Mouse (Mus musculus) cerebellum, postnatal 14 days (tissue): ENCODE data around the gene Wdr64.

ENCODE experiments used
- DNase-seq, 2 experiments: peaks; one replicate each; pipeline ENCODE4 v3.0.0; 2021; ENCODE audit warnings: mixed read lengths in 2 of 2

Wdr64 gene

DNA sequence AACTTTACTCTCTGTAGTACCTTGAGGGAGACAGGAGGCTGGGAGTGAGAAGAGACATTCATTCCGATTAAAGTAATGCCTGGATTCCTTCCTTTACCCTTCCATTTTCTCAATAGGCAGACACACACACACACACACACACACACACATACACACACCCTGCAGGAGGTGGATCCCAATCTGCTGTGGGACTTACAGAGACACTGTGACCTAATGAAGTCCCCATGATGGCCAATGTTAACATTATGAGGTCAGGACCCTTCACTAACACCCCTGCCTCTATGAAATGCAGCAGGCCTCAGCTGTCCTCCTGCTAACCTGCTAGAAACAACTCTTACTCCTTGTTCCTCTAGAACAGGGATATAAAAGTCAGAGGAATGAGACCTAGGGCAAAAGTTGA, at the start of gene Wdr64:
Gene Wdr64, plus strand, starts transcription at position 301 of the 400 bp plus-strand sequence.
- no peak for DNase-seq

GRCm38 (mm10) chr1:175648615-175649014, 49.8 kb upstream of the Wdr64 start:
- DNase-seq = no peak

GRCm38 (mm10) chr1:175659900-175660299, 38.5 kb upstream of the Wdr64 start:
- DNase-seq = no peak

DNA sequence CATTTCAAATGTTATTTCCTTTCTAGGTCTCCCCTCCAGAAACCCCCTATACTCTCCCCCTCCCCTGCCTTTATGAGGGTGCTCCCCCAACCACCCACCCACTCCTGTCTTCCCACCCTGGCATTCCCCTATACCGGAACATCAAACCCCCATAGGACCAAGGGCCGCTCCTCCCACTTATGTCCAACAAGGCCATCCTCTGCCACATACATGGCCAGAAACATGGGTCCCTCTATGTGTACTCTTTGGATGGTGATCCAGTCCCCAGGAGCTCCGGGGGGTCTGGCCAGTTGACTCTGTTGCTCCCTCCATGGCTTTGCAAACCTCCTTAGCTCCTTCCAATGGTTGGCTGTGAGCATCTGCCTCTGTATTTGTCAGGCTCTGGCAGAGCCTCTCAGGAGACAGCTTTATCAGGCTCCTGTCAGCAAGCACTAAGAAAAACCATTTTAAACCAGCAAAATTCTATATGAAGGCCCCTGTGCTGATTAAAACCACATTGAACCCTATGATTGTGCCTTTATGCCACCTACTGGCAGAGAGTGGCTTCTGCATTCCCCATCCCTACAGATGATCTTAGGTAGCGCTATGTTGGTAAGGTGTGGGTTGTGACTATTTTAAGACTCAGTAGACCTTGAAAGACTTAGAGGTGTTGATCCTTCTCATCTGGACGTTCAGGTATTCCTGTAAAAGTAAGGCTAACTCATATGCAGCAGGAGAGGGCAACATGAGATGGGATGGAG, 29.6 kb upstream of the Wdr64 start:
- DNase-seq = peak; percentile 18 to 22

DNA sequence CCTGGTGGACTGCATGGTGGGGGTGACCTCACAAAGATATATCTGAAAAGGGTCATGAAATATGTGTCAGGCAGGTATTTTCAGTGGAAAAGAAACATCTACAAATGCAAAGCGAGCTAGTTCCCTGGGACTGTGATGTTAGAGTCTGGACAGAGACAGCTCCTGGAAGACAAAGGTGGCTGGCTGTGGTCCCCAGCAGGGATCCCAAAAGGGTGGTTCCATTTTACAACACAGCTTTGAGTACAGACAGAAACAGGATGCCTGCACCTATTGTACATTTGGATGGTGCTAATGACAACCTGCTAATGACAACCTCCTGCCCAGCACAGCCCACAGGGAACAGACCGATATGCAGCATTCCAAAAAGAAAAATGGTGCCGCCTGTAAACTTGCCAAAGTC, 28.9 kb upstream of the Wdr64 start:
- no peak for DNase-seq

DNA sequence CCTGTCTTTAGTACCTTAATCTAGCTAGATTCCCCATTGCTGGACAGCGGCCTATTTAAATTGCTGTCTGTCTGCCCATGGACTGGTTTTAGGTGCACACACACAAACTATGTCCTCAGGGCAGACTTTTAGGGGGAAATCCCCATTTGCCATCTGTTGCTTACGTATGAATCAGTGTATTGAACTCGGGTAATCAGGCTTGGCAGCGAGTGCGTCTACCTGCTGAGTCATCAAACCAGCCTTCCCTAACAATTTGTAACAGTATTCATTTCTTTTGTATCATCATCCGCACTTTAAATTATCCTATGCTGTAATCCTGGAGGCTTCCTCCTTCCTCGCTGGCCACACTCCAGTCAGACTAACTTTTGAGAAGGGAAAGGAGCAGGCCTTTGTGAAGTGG, 28.4 kb upstream of the Wdr64 start:
- DNase-seq = no peak

DNA sequence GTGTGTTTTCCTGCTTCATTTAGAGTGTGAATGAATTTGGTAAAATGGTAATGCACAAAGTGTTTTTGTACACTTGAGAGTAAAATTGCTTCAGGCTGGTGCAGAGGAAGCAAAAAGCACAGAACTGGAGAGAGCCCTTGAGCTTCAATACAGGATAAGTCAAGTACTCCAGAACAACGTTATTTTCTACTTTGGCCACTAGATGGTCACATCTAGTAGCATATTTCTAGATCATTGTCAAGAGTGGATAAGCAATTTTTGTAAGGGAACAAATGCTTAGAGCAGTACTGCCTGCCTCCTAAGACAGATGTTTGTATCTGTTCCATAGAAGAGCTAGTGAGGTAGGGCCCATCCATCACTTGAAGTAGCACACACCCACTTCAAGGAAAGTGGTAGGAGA, 26.8 kb upstream of the Wdr64 start:
- no peak for DNase-seq

DNA sequence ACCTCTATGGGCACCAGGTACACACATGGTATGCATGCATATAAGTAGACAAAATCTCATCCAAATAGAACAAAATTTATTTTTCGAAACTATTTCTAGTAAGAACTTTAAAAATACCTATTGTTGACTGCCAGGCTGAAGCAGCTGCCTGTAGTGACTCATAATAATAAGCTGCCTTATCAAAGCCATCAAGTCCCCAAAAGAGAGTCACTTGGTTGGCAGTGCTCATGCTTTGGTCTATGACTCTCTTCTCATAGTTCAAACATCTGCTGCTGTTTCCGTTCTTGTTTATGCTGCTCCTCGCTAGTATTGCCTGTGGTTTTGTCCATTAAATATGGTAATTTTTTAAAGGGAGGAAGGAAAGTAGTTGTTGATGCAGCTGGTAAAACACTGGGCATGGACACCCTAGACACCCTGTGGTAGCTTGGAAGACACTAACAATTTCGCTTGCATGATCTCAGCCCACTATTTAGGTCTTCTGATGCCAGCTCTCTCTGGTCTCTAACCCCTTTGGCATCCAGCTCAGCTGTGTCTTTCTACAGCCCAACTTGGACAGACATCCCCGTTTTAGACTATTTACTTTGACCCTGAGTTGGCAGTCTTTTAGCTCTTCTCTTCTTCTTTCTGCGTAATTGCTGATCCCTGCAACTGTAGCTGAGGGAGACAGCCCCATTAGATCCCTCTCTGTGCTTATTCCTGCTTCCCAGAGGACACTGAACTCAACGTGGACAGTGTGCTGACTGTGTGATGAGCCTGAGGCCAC, 24.6 kb upstream of the Wdr64 start:
- no peak for DNase-seq

GRCm38 (mm10) chr1:175675116-175675515, 23.3 kb upstream of the Wdr64 start:
- DNase-seq = no peak

GRCm38 (mm10) chr1:175677459-175677858, 20.9 kb upstream of the Wdr64 start:
- no peak for DNase-seq

DNA sequence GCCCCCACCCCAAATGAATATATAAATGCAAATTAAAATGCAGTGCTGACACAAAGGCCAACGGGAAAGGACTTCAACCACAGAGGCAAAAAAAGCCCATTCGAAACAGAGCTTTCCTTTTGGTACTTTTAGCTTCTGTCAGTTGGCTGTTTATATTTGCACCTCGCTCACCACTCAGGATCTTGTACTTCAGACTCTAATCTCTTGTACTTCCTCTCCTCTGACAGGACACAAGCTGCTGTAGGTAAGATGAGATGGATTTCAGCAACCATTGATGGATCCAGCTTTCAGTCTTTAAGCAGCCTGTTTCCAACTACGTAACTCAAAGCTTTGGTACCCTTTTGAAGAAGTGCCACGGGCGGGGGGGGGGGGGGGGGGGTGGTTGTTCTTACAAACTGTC, 17.4 kb upstream of the Wdr64 start:
- DNase-seq = no peak

- peak; percentile 6 to 16 for DNase-seq
Observed at GRCm38 (mm10) chr1:175691686-175692245, 6.6 kb upstream of the Wdr64 start.

GRCm38 (mm10) chr1:175692246-175692996, 6.0 kb upstream of the Wdr64 start, which contains the start of the genes Opn3 and Chml:
Gene Opn3 (minus strand): TSS chr1:175692776.
Gene Chml (minus strand): TSS chr1:175692901.
- DNase-seq = peak; percentile 98 to 99

DNA sequence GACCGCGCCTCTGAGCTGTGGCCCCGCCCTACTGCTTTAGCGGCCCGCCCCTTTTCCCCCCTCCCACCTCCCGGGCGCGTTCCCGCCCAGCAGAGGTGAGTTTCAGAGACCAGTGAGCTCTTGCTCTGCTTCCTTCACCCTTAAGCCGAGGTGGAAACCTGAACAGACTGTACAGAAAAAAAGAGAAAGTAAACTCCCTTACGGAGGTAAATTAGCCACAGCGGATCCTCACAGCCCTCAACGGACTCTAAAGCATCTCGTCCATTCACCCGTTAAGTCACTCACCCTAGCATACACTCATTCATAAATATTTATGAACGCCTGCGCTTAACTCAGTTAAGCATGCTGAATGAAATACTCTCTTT, 5.4 kb upstream of the Wdr64 start:
- no peak for DNase-seq

DNA sequence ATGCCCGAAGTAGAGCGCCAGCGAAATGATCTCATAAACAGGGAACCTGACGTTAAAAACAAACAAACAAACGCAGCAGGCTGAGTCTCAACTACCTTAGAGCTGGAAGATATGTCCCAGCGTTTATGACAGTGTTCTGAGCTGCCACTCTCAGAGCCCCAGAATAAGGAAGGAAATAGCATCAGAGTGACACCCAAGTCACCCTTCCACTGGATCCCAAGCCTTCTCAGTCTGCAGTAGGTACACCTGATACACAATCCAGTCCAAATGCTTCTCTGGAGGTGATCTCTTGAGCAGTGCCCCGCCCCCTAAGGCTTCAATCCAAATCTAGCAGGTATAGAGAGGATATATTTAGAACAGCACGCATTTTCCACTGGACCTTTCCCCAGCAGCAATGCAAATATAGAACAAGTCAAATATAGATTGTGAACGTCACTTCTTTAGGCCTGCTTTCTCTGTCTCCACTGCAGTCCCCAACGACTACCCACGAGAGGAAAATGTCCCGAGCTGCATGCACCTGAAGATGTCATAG, 4.9 kb upstream of the Wdr64 start:
- DNase-seq = peak; percentile 24 to 33

- DNase-seq = no peak
Observed at GRCm38 (mm10) chr1:175699375-175699774, 982 bp downstream of the Wdr64 start.

- no peak for DNase-seq
Observed at GRCm38 (mm10) chr1:175699796-175700195, 1.4 kb downstream of the Wdr64 start.

GRCm38 (mm10) chr1:175701145-175701544, 2.8 kb downstream of the Wdr64 start:
- no peak for DNase-seq

GRCm38 (mm10) chr1:175707599-175707998, 9.2 kb downstream of the Wdr64 start:
- no peak for DNase-seq

DNA sequence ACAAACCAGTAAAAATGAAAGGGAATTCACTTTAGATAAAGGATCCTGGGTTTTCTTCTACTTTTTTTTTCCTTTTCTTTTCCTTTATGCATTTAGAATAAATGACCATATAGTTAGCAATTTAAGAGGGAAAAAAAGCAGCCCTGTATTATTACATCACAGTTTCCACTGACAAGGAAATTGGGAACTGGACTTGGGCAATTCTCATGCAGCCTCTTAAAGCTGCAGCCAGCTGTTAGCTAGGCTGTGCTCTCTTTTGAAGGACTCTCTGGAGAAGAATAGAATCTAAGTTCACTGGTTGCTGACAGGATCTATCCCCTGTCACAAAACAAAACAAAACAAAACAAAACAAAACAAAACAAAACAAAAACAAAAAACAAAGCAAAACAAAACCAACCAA, 9.6 kb downstream of the Wdr64 start:
- DNase-seq = no peak

- no peak for DNase-seq
Observed at GRCm38 (mm10) chr1:175712338-175712909, 14.0 kb downstream of the Wdr64 start.

DNA sequence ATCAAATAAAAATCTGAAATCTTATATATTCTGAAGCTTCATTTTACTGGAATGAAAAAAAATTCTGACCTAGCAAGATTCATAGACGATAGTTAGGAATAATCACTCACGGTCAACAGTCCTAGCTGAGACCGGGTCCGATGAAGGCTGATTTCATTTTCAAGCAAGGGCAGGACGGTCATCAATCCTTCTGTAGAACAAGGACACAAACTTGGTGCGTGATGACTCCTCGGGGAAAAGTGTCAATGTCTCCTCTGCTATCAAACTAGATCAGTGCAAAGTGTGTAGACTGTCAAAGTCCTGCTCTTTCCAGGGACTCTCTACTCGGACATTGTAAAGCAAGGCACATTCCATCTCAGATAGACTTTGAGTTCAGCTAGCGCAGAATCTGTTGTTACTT, 18.4 kb downstream of the Wdr64 start:
- DNase-seq = no peak

- DNase-seq = no peak
Observed at GRCm38 (mm10) chr1:175725771-175726170, 27.4 kb downstream of the Wdr64 start.
